Mouse (Mus musculus) embryonic fibroblast, embryonic 13.5 days (primary cell): ENCODE results near the gene Lif.

Source experiments
- CTCF ChIP-seq: IDR thresholded peaks from 2 replicates; pipeline ENCODE4 v1.5.1; 2011; ENCODE audit warnings: mild to moderate bottlenecking, control low read depth, low read length, moderate library complexity, borderline replicate concordance; ENCODE audit not compliant: insufficient read depth
- POLR2A ChIP-seq: IDR thresholded peaks from 2 replicates; pipeline ENCODE4 v1.6.1; 2011; ENCODE audit warnings: low read depth, mild to moderate bottlenecking, control low read depth, low read length, moderate library complexity

DNA sequence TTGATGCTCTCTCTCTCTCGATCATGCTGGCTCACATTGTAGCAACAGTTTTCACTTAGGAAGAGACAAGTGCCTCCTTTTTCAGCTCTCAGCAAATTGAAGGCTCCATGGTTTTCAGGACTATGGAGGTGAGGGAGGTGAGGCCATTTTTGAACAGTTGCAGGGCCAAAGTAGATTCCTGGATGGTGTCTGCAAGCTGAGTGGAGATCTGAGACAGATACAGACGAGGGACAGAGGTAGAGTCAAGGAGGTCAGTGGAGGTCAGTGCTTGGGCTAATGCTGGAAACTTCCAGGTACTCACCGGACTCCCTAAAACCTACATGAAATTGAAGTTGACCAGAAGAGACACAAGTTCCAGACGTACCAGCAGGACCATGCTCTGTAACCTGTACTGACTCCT lies 54.8 kb downstream of the Lif start:
- no peak for TF ChIP-seq CTCF
- TF ChIP-seq POLR2A = no peak
